Mouse (Mus musculus) embryonic facial prominence, embryonic 13.5 days (tissue): Measurements from ENCODE around the gene Arvcf. TPM values are rescaled to one million over a fixed set of nuclear protein-coding genes. Genes with fewer than 3 reads are reported as not detected.

ENCODE experiments used
- ATAC-seq: fragments of 200-750 bp; cut with Nextera tagmentation; 2 replicates; pipeline ENCODE4 v1.8.0; 2017; ENCODE audit warnings: low read depth; ENCODE audit not compliant: insufficient number of reproducible peaks, insufficient read depth, low FRiP score, low TSS enrichment
- H3K27ac ChIP-seq: fragments of 300-500 bp; sonication (generic); 2 replicates; pipeline ENCODE4 v1.5.1; 2015; ENCODE audit warnings: moderate library complexity, mild to moderate bottlenecking, inconsistent platforms
- H3K27me3 ChIP-seq: fragments of 300-500 bp; sonication (generic); 2 replicates; pipeline ENCODE4 v1.6.1; 2015; ENCODE audit warnings: mild to moderate bottlenecking, inconsistent platforms
- H3K36me3 ChIP-seq: fragments of 300-500 bp; sonication (generic); 2 replicates; pipeline ENCODE4 v1.6.1; 2015; ENCODE audit warnings: mild to moderate bottlenecking, inconsistent platforms
- H3K4me1 ChIP-seq: fragments of 300-500 bp; sonication (generic); 2 replicates; pipeline ENCODE4 v1.6.1; 2015; ENCODE audit warnings: inconsistent platforms
- H3K4me2 ChIP-seq: fragments of 300-500 bp; sonication (generic); 2 replicates; pipeline ENCODE4 v1.6.1; 2015; ENCODE audit warnings: moderate library complexity, mild to moderate bottlenecking, inconsistent platforms
- H3K4me3 ChIP-seq: fragments of 300-500 bp; sonication (generic); 2 replicates; pipeline ENCODE4 v1.5.1; 2015; ENCODE audit warnings: mild to moderate bottlenecking, inconsistent platforms
- H3K9ac ChIP-seq: fragments of 300-500 bp; sonication (generic); 2 replicates; pipeline ENCODE4 v1.6.1; 2015; ENCODE audit warnings: mild to moderate bottlenecking, inconsistent platforms
- H3K9me3 ChIP-seq: fragments of 300-500 bp; sonication (generic); 2 replicates; pipeline ENCODE4 v1.6.1; 2016; ENCODE audit warnings: inconsistent platforms
- WGBS: fragments of 180-500 bp; shearing (Covaris S2); methylation state at CpG from one replicate; pipeline ENCODE4 v1.1.7; 2015; ENCODE audit warnings: mixed read lengths; 5-methylcytosine and 5-hydroxymethylcytosine counted together
- polyA plus RNA-seq: library from polyadenylated mRNA; unstranded; fragments of >200 nt; fragmentation: Nextera tagmentation; extraction: Ambion mirVana; gene quantifications from 2 replicates; pipeline ENCODE4 v1.2.1, GENCODE M21; 2015

The Arvcf gene
- polyA plus RNA-seq, 1 experiment from 2014 or later = 30.8 TPM

GRCm38 (mm10) chr16:18339866-18340265 is 8.1 kb upstream of the Arvcf start:
- WGBS = 52% methylated on average over 1 of the region's 1 CpGs
- no peaks in the 10 kb centered on the region for H3K36me3 ChIP-seq
- no peaks in the 10 kb centered on the region for H3K9me3 ChIP-seq
- no peaks in the 10 kb centered on the region for H3K27me3 ChIP-seq
- no peak overlapping the region for H3K9ac ChIP-seq
- no peak overlapping the region for H3K4me3 ChIP-seq
- no peak overlapping the region for H3K27ac ChIP-seq
- no peak for ATAC-seq
- no peak overlapping the region for H3K4me2 ChIP-seq
- peaks cover 14% of the 10 kb centered on the region for H3K4me1 ChIP-seq

- H3K36me3 ChIP-seq = no peaks in the 10 kb centered on the region
- no peaks in the 10 kb centered on the region for H3K9me3 ChIP-seq
- no peak overlapping the region for H3K4me3 ChIP-seq
- no peak overlapping the region for H3K27ac ChIP-seq
- 0 out of 2 replicates have a peak, but pooled peaks cover 2% of the 10 kb centered on the region for H3K27me3 ChIP-seq
- 89% methylated on average over 8 of the region's 8 CpGs for WGBS
- H3K9ac ChIP-seq = no peak overlapping the region
- H3K4me1 ChIP-seq = peaks cover 14% of the 10 kb centered on the region
- ATAC-seq = no peak
- H3K4me2 ChIP-seq = no peak overlapping the region
Measured at GRCm38 (mm10) chr16:18341605-18342004, 6.4 kb upstream of the Arvcf start.

- WGBS = 81% methylated on average over 2 of the region's 2 CpGs
- no peak for ATAC-seq
- Histone ChIP-seq H3K36me3 (no peaks in the 10 kb centered on the region), H3K27ac (no peak overlapping the region), H3K27me3 (0 out of 2 replicates have a peak, but pooled peaks cover 6% of the 10 kb centered on the region), H3K4me2 (no peak overlapping the region), H3K9me3 (no peaks in the 10 kb centered on the region), H3K9ac (0 out of 2 replicates have a peak overlapping the region, but pooled peaks have one; percentile 28), H3K4me1 (peaks cover 14% of the 10 kb centered on the region), H3K4me3 (no peak overlapping the region)
Measured at GRCm38 (mm10) chr16:18342076-18342475, 5.9 kb upstream of the Arvcf start.

GRCm38 (mm10) chr16:18342650-18343570 is 5.1 kb upstream of the Arvcf start:
- Histone ChIP-seq H3K27me3 (peaks cover 13% of the 10 kb centered on the region), H3K9me3 (no peaks in the 10 kb centered on the region), H3K9ac (peak overlapping the region; percentile 72), H3K4me1 (peaks cover 18% of the 10 kb centered on the region), H3K4me2 (peak overlapping the region; percentile 77), H3K36me3 (no peaks in the 10 kb centered on the region), H3K27ac (no peak overlapping the region; the same call in 1 of the 2 replicates), H3K4me3 (peak overlapping the region; percentile 65)
- 44% methylated on average over 9 of the region's 9 CpGs for WGBS
- no peak for ATAC-seq

- Histone ChIP-seq H3K4me1 (peaks cover 26% of the 10 kb centered on the region), H3K36me3 (no peaks in the 10 kb centered on the region), H3K4me3 (peak overlapping the region; percentile 65), H3K27ac (no peak overlapping the region), H3K9me3 (no peaks in the 10 kb centered on the region), H3K4me2 (peak overlapping the region; percentile 77), H3K9ac (peak overlapping the region; percentile 72), H3K27me3 (peaks cover 15% of the 10 kb centered on the region)
- peak; percentile 88 for ATAC-seq
- 0% methylated on average over 38 of the region's 38 CpGs for WGBS
Measured at GRCm38 (mm10) chr16:18343778-18344177, 4.2 kb upstream of the Arvcf start.

- Histone ChIP-seq H3K4me1 (peaks cover 27% of the 10 kb centered on the region), H3K4me2 (no peak overlapping the region), H3K27me3 (peaks cover 30% of the 10 kb centered on the region), H3K36me3 (no peaks in the 10 kb centered on the region), H3K27ac (no peak overlapping the region), H3K9ac (no peak overlapping the region), H3K4me3 (no peak overlapping the region), H3K9me3 (no peaks in the 10 kb centered on the region)
- WGBS = 4% methylated on average over 3 of the region's 3 CpGs
- no peak for ATAC-seq
Measured at GRCm38 (mm10) chr16:18345243-18345642, 2.7 kb upstream of the Arvcf start.

GRCm38 (mm10) chr16:18348601-18349175 is 706 bp downstream of the Arvcf start:
- Histone ChIP-seq H3K4me1 (peaks cover 17% of the 10 kb centered on the region), H3K27ac (no peak overlapping the region), H3K9ac (peak overlapping the region; percentile 74), H3K4me2 (peak overlapping the region; percentile 98), H3K9me3 (no peaks in the 10 kb centered on the region), H3K27me3 (peaks cover 39% of the 10 kb centered on the region), H3K4me3 (peak overlapping the region; percentile 67), H3K36me3 (no peaks in the 10 kb centered on the region)
- ATAC-seq = no peak
- WGBS = under 1% methylated on average over 28 of the region's 28 CpGs

GRCm38 (mm10) chr16:18349761-18350325 is 1.9 kb downstream of the Arvcf start:
- Histone ChIP-seq H3K4me2 (no peak overlapping the region), H3K9ac (0 out of 2 replicates have a peak overlapping the region, but pooled peaks have one; percentile 21), H3K9me3 (no peaks in the 10 kb centered on the region), H3K27me3 (peaks cover 39% of the 10 kb centered on the region), H3K27ac (no peak overlapping the region), H3K36me3 (no peaks in the 10 kb centered on the region), H3K4me3 (no peak overlapping the region), H3K4me1 (peaks cover 17% of the 10 kb centered on the region)
- ATAC-seq = no peak
- WGBS = 70% methylated on average over 12 of the region's 12 CpGs

- WGBS = 65% methylated on average over 5 of the region's 5 CpGs
- no peak overlapping the region for H3K4me2 ChIP-seq
- H3K9ac ChIP-seq = no peak overlapping the region
- no peaks in the 10 kb centered on the region for H3K9me3 ChIP-seq
- peaks cover 38% of the 10 kb centered on the region for H3K27me3 ChIP-seq
- H3K27ac ChIP-seq = no peak overlapping the region
- ATAC-seq = no peak
- peaks cover 17% of the 10 kb centered on the region for H3K4me1 ChIP-seq
- H3K4me3 ChIP-seq = no peak overlapping the region
- H3K36me3 ChIP-seq = no peaks in the 10 kb centered on the region
Measured at GRCm38 (mm10) chr16:18351313-18352055, 3.5 kb downstream of the Arvcf start.

GRCm38 (mm10) chr16:18353106-18353505 is 5.1 kb downstream of the Arvcf start:
- no peak overlapping the region for H3K4me2 ChIP-seq
- peaks cover 26% of the 10 kb centered on the region for H3K27me3 ChIP-seq
- H3K4me3 ChIP-seq = no peak overlapping the region
- no peaks in the 10 kb centered on the region for H3K9me3 ChIP-seq
- 71% methylated on average over 1 of the region's 1 CpGs for WGBS
- no peaks in the 10 kb centered on the region for H3K36me3 ChIP-seq
- no peak overlapping the region for H3K9ac ChIP-seq
- H3K27ac ChIP-seq = no peak overlapping the region
- peaks cover 12% of the 10 kb centered on the region for H3K4me1 ChIP-seq
- no peak for ATAC-seq

- no peaks in the 10 kb centered on the region for H3K36me3 ChIP-seq
- no peak for ATAC-seq
- H3K4me1 ChIP-seq = no peaks in the 10 kb centered on the region
- no peak overlapping the region for H3K4me2 ChIP-seq
- no peaks in the 10 kb centered on the region for H3K27me3 ChIP-seq
- H3K4me3 ChIP-seq = no peak overlapping the region
- no peak overlapping the region for H3K9ac ChIP-seq
- no peaks in the 10 kb centered on the region for H3K9me3 ChIP-seq
- 64% methylated on average over 1 of the region's 1 CpGs for WGBS
- H3K27ac ChIP-seq = no peak overlapping the region
Measured at GRCm38 (mm10) chr16:18356961-18357360, 9.0 kb downstream of the Arvcf start.
